Mouse (Mus musculus): ENCODE measurements around the gene Cubn. TPM values are rescaled to one million over a fixed set of nuclear protein-coding genes. Genes with fewer than 3 reads are reported as not detected.

Gene Cubn
- total and polyA plus RNA-seq, 2 experiments from 2014 or later = 0.39 to 1.9 TPM

DNA sequence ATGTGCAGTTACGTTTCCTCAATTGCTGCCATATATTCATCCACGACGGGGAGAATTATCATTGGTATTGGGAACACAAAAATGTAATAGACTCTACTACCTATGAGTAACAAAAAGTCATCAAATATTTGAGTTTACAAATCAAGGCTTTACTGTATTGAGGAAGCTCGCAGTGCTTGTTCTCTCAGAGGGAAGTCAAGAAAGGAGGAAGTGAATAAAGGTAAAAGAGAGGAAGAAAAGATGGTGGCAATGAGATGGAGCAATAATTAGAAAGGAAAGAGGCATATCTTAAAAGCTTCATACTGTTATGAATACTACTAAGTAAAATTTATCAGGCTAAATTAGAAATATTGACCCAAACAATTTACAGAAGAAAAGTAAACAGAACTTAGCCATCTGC, 59.6 kb downstream of the Cubn start:
- no peak for TF ChIP-seq CTCF (IDR thresholded peaks at IDR 0.05)
- H3K4me1 ChIP-seq (ENCODE audit: insufficient read depth, low read length) = no peaks in the 10 kb centered on the region
- H3K4me3 ChIP-seq (ENCODE audit: low read depth, low read length) = no peak overlapping the region
- H3K27ac ChIP-seq (ENCODE audit: low read depth, low read length) = no peak overlapping the region
- WGBS = 95% methylated on average over 4 of the region's 4 CpGs
- H3K4me2 ChIP-seq (ENCODE audit: low read depth, low read length, poor library complexity, severe bottlenecking) = no peak overlapping the region
- H3K36me3 ChIP-seq (ENCODE audit: insufficient read depth, low read length) = no peaks in the 10 kb centered on the region
- H3K9me3 ChIP-seq (ENCODE audit: low read length) = no peaks in the 10 kb centered on the region
- H3K27me3 ChIP-seq (ENCODE audit: insufficient read depth, low read length) = no peaks in the 10 kb centered on the region
- H3K9ac ChIP-seq (replicated peaks; ENCODE audit: low read length, poor library complexity, severe bottlenecking) = no peak overlapping the region
- DNase-seq (ENCODE audit: low spot score) (no peak), ATAC-seq (ENCODE audit: low FRiP score) (no peak)

DNA sequence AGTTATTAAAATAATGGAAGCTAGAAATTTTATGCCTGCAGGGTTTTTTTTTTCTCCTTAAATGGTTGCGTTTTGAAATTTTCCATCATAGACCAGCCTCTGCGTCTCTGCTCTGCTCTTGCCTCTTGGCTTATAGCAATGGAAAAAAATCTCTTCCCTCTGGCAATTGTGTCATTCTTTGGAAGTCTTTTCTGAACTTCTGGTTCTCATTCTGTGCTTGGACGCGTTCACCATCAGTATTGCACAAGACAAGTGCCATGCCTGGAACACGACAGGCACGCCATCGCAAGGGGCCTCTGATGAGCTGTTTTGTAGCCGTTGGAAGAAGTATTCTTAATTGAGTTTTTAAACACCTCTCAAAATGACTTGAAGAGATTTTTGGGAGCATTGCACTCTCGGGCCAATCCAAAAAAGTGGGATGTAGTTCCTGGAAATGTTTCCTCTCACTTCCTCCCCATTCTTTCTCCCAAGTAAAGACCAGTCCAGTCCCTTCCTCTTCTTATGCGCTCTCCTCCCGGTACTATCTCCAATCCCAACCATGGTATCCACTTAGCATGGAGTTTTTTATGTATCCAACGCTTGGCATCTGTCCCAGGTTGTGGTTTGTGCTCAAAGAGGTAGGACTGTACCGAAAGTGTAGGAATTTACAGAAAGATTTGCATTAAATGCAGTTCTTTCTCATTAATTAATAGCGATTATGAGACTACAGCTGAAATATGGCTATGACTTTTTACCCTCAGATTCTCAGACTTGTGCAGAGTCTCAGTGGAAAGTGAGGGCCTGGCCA, 69.4 kb downstream of the Cubn start:
- WGBS = 84% methylated on average over 14 of the region's 14 CpGs
- Histone ChIP-seq H3K4me2 (ENCODE audit: low read depth, low read length, poor library complexity, severe bottlenecking) (no peak overlapping the region), H3K27ac (ENCODE audit: low read depth, low read length) (no peak overlapping the region), H3K36me3 (ENCODE audit: insufficient read depth, low read length) (no peaks in the 10 kb centered on the region), H3K9ac (replicated peaks; ENCODE audit: low read length, poor library complexity, severe bottlenecking) (no peak overlapping the region), H3K27me3 (ENCODE audit: insufficient read depth, low read length) (no peaks in the 10 kb centered on the region), H3K4me3 (ENCODE audit: low read depth, low read length) (no peak overlapping the region), H3K4me1 (ENCODE audit: insufficient read depth, low read length) (no peaks in the 10 kb centered on the region), H3K9me3 (ENCODE audit: low read length) (no peaks in the 10 kb centered on the region)
- ATAC-seq (ENCODE audit: low FRiP score) = no peak
- TF ChIP-seq CTCF (IDR thresholded peaks at IDR 0.05) = no peak
- DNase-seq (ENCODE audit: low spot score) = peak; percentile 17

DNA sequence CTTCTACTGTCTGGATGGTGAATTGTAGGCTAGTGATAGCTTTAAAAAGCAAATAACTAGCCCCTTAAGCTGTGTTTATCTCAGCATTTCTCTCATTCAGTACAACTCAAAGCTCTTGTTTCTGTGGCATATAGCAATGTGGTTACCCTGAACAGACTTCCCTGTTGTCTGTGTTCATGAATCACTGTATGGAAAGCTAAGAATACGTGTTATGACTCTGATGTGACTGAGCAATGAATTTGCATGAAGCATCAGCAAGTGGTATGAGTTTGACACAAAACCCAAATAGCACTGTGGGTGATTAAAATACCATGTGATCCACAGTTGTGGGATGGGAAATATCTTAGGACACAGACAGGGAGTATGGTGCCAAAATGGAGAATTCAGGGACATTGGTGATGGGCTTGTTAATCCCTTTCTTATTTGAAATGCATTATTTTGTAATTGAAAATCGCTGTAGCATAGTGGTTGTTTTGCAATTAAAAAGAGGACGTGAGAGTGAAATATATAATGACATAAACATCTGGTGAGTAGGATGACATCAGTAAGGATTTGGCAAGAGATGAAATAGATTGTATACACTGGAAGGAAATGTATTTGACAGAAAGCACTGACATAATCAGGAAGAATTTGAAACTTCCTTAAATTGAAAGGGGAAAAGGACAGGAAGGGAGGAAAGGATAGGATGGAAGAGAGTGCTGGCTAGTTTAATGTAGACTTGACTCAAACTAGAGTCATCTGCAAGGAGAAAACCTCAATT, 74.7 kb downstream of the Cubn start:
- Histone ChIP-seq H3K36me3 (ENCODE audit: insufficient read depth, low read length) (no peaks in the 10 kb centered on the region), H3K4me2 (ENCODE audit: low read depth, low read length, poor library complexity, severe bottlenecking) (no peak overlapping the region), H3K27ac (ENCODE audit: low read depth, low read length) (no peak overlapping the region), H3K4me3 (ENCODE audit: low read depth, low read length) (no peak overlapping the region), H3K9ac (replicated peaks; ENCODE audit: low read length, poor library complexity, severe bottlenecking) (no peak overlapping the region), H3K9me3 (ENCODE audit: low read length) (no peaks in the 10 kb centered on the region), H3K4me1 (ENCODE audit: insufficient read depth, low read length) (no peaks in the 10 kb centered on the region), H3K27me3 (ENCODE audit: insufficient read depth, low read length) (no peaks in the 10 kb centered on the region)
- 69% methylated on average over 3 of the region's 3 CpGs for WGBS
- TF ChIP-seq CTCF (IDR thresholded peaks at IDR 0.05) = no peak
- DNase-seq (ENCODE audit: low spot score) = no peak
- ATAC-seq (ENCODE audit: low FRiP score) = no peak

DNA sequence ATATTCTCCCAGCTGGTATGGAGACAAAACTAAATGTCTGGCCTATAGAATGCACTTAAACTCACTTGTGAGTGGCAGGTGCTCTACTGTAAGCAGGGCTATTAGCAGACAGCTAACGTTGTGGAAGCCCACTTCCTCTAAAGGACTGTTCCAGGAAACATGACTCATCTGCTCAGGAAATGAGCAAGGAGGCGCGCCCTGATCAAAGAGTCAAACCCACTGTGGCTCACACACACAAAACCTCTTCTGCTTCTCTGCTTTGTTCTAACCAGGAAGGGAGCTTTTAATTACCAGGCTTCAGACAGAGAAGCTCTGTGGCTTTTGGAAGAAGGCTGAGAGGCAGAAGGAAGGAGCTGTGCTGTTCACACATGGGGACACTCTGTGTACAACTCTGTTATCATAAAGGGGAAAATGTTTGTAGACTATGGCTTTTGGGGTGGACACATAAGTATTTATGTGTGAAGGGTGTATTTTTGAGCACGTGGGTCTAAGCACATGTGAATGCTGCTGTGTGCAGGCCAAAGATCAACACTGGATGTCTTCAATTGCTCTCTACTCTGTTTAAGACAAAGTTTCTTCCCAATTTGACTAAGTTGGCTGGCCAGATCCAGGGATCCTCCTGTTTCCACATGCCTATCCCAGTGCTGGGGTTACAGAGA, 78.0 kb downstream of the Cubn start:
- Histone ChIP-seq H3K9ac (replicated peaks; ENCODE audit: low read length, poor library complexity, severe bottlenecking) (no peak overlapping the region), H3K4me1 (ENCODE audit: insufficient read depth, low read length) (no peaks in the 10 kb centered on the region), H3K4me2 (ENCODE audit: low read depth, low read length, poor library complexity, severe bottlenecking) (no peak overlapping the region), H3K27me3 (ENCODE audit: insufficient read depth, low read length) (no peaks in the 10 kb centered on the region), H3K27ac (ENCODE audit: low read depth, low read length) (no peak overlapping the region), H3K9me3 (ENCODE audit: low read length) (no peaks in the 10 kb centered on the region), H3K4me3 (ENCODE audit: low read depth, low read length) (no peak overlapping the region), H3K36me3 (ENCODE audit: insufficient read depth, low read length) (no peaks in the 10 kb centered on the region)
- DNase-seq (ENCODE audit: low spot score) (peak; percentile 16), ATAC-seq (ENCODE audit: low FRiP score) (peak; percentile 58)
- WGBS = 53% methylated on average over 4 of the region's 4 CpGs
- no peak for TF ChIP-seq CTCF (IDR thresholded peaks at IDR 0.05)

DNA sequence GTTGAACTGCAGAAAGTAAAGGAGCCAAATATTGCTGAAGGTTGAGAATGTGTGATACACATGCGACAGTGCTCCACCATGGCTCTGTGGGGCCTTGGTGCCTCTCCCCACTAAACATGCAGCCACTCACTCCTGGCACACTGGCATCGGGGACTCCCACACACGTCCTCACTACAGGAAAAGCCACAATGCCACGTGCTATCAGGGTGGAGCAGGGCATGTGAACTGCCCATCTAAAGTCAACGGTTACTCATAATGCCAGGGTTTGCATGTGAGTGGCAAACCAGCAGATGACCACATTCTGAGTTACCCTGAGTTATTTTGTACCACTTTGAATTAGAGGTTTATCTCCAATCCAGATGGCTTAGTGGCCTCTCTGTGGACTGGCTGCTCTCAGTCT, 81.0 kb downstream of the Cubn start:
- no peak overlapping the region for H3K4me2 ChIP-seq (ENCODE audit: low read depth, low read length, poor library complexity, severe bottlenecking)
- DNase-seq (ENCODE audit: low spot score) = no peak
- H3K4me3 ChIP-seq (ENCODE audit: low read depth, low read length) = no peak overlapping the region
- no peaks in the 10 kb centered on the region for H3K9me3 ChIP-seq (ENCODE audit: low read length)
- H3K36me3 ChIP-seq (ENCODE audit: insufficient read depth, low read length) = no peaks in the 10 kb centered on the region
- H3K27ac ChIP-seq (ENCODE audit: low read depth, low read length) = no peak overlapping the region
- WGBS = 85% methylated on average over 5 of the region's 5 CpGs
- H3K27me3 ChIP-seq (ENCODE audit: insufficient read depth, low read length) = no peaks in the 10 kb centered on the region
- H3K4me1 ChIP-seq (ENCODE audit: insufficient read depth, low read length) = no peaks in the 10 kb centered on the region
- no peak overlapping the region for H3K9ac ChIP-seq (replicated peaks; ENCODE audit: low read length, poor library complexity, severe bottlenecking)
- ATAC-seq (ENCODE audit: low FRiP score) = no peak
- no peak for TF ChIP-seq CTCF (IDR thresholded peaks at IDR 0.05)

Measured in midbrain, postnatal 0 days (tissue).